Mouse (Mus musculus) CH12.LX (cell line): ENCODE results near the gene Cxcr2.

Experiments
- CTCF ChIP-seq, 2 experiments: IDR thresholded peaks in 1 of 2; conservative IDR thresholded peaks in 1 of 2; 2 replicates each; pipeline ENCODE4 v1.5.1; 2011 to 2012; ENCODE audit warnings: low read depth in 2 of 2, low read length in 2 of 2, improper control_type of control experiment in 1 of 2, inconsistent platforms in 1 of 2, mild to moderate bottlenecking in 1 of 2, moderate library complexity in 1 of 2
- HCFC1 ChIP-seq: IDR thresholded peaks from 2 replicates; pipeline ENCODE4 v1.6.1; 2012; ENCODE audit warnings: low read depth, mild to moderate bottlenecking, inconsistent platforms, low read length, improper control_type of control experiment
- MAX ChIP-seq: IDR thresholded peaks from 2 replicates; pipeline ENCODE4 v1.6.1; 2011; ENCODE audit warnings: low read length, improper control_type of control experiment
- MYC ChIP-seq: IDR thresholded peaks from 2 replicates; pipeline ENCODE4 v1.6.1; 2011; ENCODE audit warnings: low read depth, mild to moderate bottlenecking, improper control_type of control experiment, low read length
- POLR2A ChIP-seq: IDR thresholded peaks from 2 replicates; pipeline ENCODE4 v1.6.1; 2011; ENCODE audit warnings: low read depth, mild to moderate bottlenecking, improper control_type of control experiment, low read length

- TF ChIP-seq POLR2A (no peak), CTCF (conservative IDR thresholded peaks at IDR 0.05 in 1 of 2, IDR thresholded peaks at IDR 0.05 in 1 of 2; ENCODE audit: low read depth in 2 of 2, low read length in 2 of 2) (no peak), MAX (no peak), HCFC1 (no peak), MYC (no peak)
Observed at GRCm38 (mm10) chr1:74119115-74119514, 34.7 kb upstream of the Cxcr2 start.
